Mouse (Mus musculus) small intestine, adult 2 months (tissue): ENCODE results near the gene 2310011J03Rik. TPM values are rescaled to one million over a fixed set of nuclear protein-coding genes. Genes with fewer than 3 reads are reported as not detected.

ENCODE experiments used
- H3K27ac ChIP-seq: fragments of 200-500 bp; 2 replicates; pipeline ENCODE4 v1.5.1; 2012; ENCODE audit warnings: low read depth, low read length, control low read depth, inconsistent platforms; ENCODE audit not compliant: insufficient read depth
- H3K27me3 ChIP-seq: fragments of 200-500 bp; 2 replicates; pipeline ENCODE4 v1.6.1; 2012; ENCODE audit warnings: mild to moderate bottlenecking, moderate library complexity, low read length, inconsistent platforms; ENCODE audit not compliant: control insufficient read depth, insufficient read depth
- H3K36me3 ChIP-seq: fragments of 200-500 bp; 2 replicates; pipeline ENCODE4 v1.6.1; 2012; ENCODE audit warnings: mild to moderate bottlenecking, low read length, control low read depth, inconsistent platforms; ENCODE audit not compliant: control insufficient read depth, insufficient read depth
- H3K4me1 ChIP-seq: fragments of 200-500 bp; 2 replicates; pipeline ENCODE4 v1.6.1; 2012; ENCODE audit warnings: low read length, inconsistent platforms, mixed read lengths; ENCODE audit not compliant: control insufficient read depth, insufficient read depth, insufficient read length
- H3K4me3 ChIP-seq: fragments of 200-500 bp; 2 replicates; pipeline ENCODE4 v1.5.1; 2012; ENCODE audit warnings: low read depth, mild to moderate bottlenecking, control low read depth, inconsistent platforms, low read length, moderate library complexity
- CTCF ChIP-seq: fragments of 200-500 bp; IDR thresholded peaks from 2 replicates; pipeline ENCODE4 v1.5.1; 2012; ENCODE audit warnings: low read depth, mild to moderate bottlenecking, control low read depth, inconsistent platforms, low read length, moderate library complexity, mixed read lengths; ENCODE audit not compliant: insufficient replicate concordance, insufficient read length; ENCODE audit errors: extremely low read depth
- POLR2A ChIP-seq: fragments of 200-500 bp; IDR thresholded peaks from 2 replicates; pipeline ENCODE4 v1.6.1; 2012; ENCODE audit warnings: low read depth, mild to moderate bottlenecking, control low read depth, inconsistent platforms, low read length, moderate library complexity
- WGBS: fragments of 180-500 bp; shearing (Covaris S2); methylation state at CpG from one replicate; pipeline ENCODE4 v1.1.7; 2018; 5-methylcytosine and 5-hydroxymethylcytosine counted together
- polyA plus RNA-seq: library from polyadenylated mRNA; depleted of rRNA; stranded (reverse); fragments of >200 nt; gene quantifications from 2 replicates; pipeline ENCODE4 v1.2.3, GENCODE M21; 2012

2310011J03Rik gene
- polyA plus RNA-seq, 1 experiment: 74.1 TPM

GRCm38 (mm10) chr10:80279273-80279672 is 41.1 kb downstream of the 2310011J03Rik start:
- Histone ChIP-seq H3K4me1 (peaks cover 16% of the 10 kb centered on the region), H3K27me3 (no peaks in the 10 kb centered on the region), H3K4me3 (no peak overlapping the region), H3K27ac (no peak overlapping the region), H3K36me3 (peaks cover 65% of the 10 kb centered on the region)
- TF ChIP-seq CTCF: no peak
- no peak for TF ChIP-seq POLR2A
- WGBS: 84% methylated on average over 12 of the region's 12 CpGs

GRCm38 (mm10) chr10:80278390-80278789 is 41.9 kb downstream of the 2310011J03Rik start:
- Histone ChIP-seq H3K27me3 (no peaks in the 10 kb centered on the region), H3K4me3 (no peak overlapping the region), H3K4me1 (peaks cover 16% of the 10 kb centered on the region), H3K27ac (no peak overlapping the region), H3K36me3 (peaks cover 59% of the 10 kb centered on the region)
- 94% methylated on average over 9 of the region's 9 CpGs for WGBS
- TF ChIP-seq CTCF: no peak
- TF ChIP-seq POLR2A: no peak

- WGBS: 58% methylated on average over 5 of the region's 5 CpGs
- Histone ChIP-seq H3K4me1 (peaks cover 19% of the 10 kb centered on the region), H3K36me3 (peaks cover 58% of the 10 kb centered on the region), H3K4me3 (no peak overlapping the region), H3K27me3 (no peaks in the 10 kb centered on the region), H3K27ac (no peak overlapping the region)
- TF ChIP-seq POLR2A (no peak), CTCF (no peak)
Measured at GRCm38 (mm10) chr10:80276238-80276637, 44.1 kb downstream of the 2310011J03Rik start.

GRCm38 (mm10) chr10:80273847-80274246 is 46.5 kb downstream of the 2310011J03Rik start:
- peaks cover 32% of the 10 kb centered on the region for H3K4me1 ChIP-seq
- H3K27me3 ChIP-seq: no peaks in the 10 kb centered on the region
- no peak overlapping the region for H3K4me3 ChIP-seq
- H3K36me3 ChIP-seq: peaks cover 42% of the 10 kb centered on the region
- 69% methylated on average over 3 of the region's 3 CpGs for WGBS
- H3K27ac ChIP-seq: no peak overlapping the region
- TF ChIP-seq POLR2A: no peak
- no peak for TF ChIP-seq CTCF

- Histone ChIP-seq H3K36me3 (peaks cover 28% of the 10 kb centered on the region), H3K4me3 (no peak overlapping the region), H3K27me3 (no peaks in the 10 kb centered on the region), H3K27ac (no peak overlapping the region), H3K4me1 (peaks cover 44% of the 10 kb centered on the region)
- WGBS: 66% methylated on average over 8 of the region's 8 CpGs
- no peak for TF ChIP-seq CTCF
- peak; percentile 29; the same call in 1 of the 2 replicates for TF ChIP-seq POLR2A
Measured at GRCm38 (mm10) chr10:80271870-80272585, 48.3 kb downstream of the 2310011J03Rik start.

- 47% methylated on average over 5 of the region's 5 CpGs for WGBS
- H3K27ac ChIP-seq: peak overlapping the region; percentile 85
Measured at GRCm38 (mm10) chr10:80271186-80271843, 49.0 kb downstream of the 2310011J03Rik start.

GRCm38 (mm10) chr10:80270734-80271181 is 49.6 kb downstream of the 2310011J03Rik start:
- 12% methylated on average over 6 of the region's 6 CpGs for WGBS
- TF ChIP-seq POLR2A: no peak
- no peak for TF ChIP-seq CTCF
- Histone ChIP-seq H3K4me1 (peaks cover 45% of the 10 kb centered on the region), H3K27ac (peak overlapping the region; percentile 88), H3K36me3 (peaks cover 20% of the 10 kb centered on the region), H3K4me3 (no peak overlapping the region), H3K27me3 (no peaks in the 10 kb centered on the region)

More at GRCm38 (mm10) chr10:80271186-80271843, 49.0 kb downstream of the 2310011J03Rik start:
- no peak for TF ChIP-seq POLR2A
- TF ChIP-seq CTCF: no peak
- Histone ChIP-seq H3K4me1 (peaks cover 46% of the 10 kb centered on the region), H3K4me3 (no peak overlapping the region), H3K27me3 (no peaks in the 10 kb centered on the region), H3K36me3 (peaks cover 24% of the 10 kb centered on the region)
